Mouse (Mus musculus): ENCODE results near the gene Ruvbl1. TPM values are rescaled to one million over a fixed set of nuclear protein-coding genes. Genes with fewer than 3 reads are reported as not detected.

Ruvbl1 gene
- 10 to 100 TPM in 14 of 26 experiments, 1 to 10 TPM in 12; 1.4 to 16.2 (median 10.2) TPM for total RNA-seq (2018; cell fraction: chromatin; rRNA removed)
- total RNA-seq (2018; cell fraction: cytosol; rRNA removed): 10 to 100 TPM; 11.7 to 18.0 (median 15.3) TPM
- 10 to 100 TPM in 8 of 26 experiments, 1 to 10 TPM in 18; 2.5 to 20.5 (median 7.8) TPM for total RNA-seq (2018; cell fraction: nucleus; rRNA removed)
- 14.1 to 35.5 TPM (median 22.3 TPM) in 3 replicates for polyA plus RNA-seq (2018)

GRCm38 (mm10) chr6:88465181-88465920 lies at the start of gene Ruvbl1:
TSS of gene Ruvbl1 (plus strand) at chr6:88465409.
- peaks cover 16% of the 10 kb centered on the region; the same call in 1 of the 2 replicates for H3K79me2 ChIP-seq (ENCODE audit: inconsistent target)
- H3K27ac ChIP-seq: no peak within 1 kb of the TSS
- under 1% methylated on average over 24 of the region's 42 CpGs for WGBS (ENCODE audit: missing documents)
- H3K36me3 ChIP-seq (ENCODE audit: inconsistent target): peaks cover 7% of the 10 kb centered on the region; the same call in 1 of the 2 replicates
- peak within 1 kb of the TSS; percentile 68 for H3K4me3 ChIP-seq (ENCODE audit: inconsistent target)

GRCm38 (mm10) chr6:88416130-88416758 lies 49.0 kb upstream of the Ruvbl1 start:
- Histone ChIP-seq H3K4me3 (ENCODE audit: inconsistent target) (no peak overlapping the region), H3K79me2 (ENCODE audit: inconsistent target) (no peaks in the 10 kb centered on the region), H3K27ac (no peak overlapping the region), H3K36me3 (ENCODE audit: inconsistent target) (no peaks in the 10 kb centered on the region)
- 83% methylated on average over 7 of the region's 7 CpGs for WGBS (ENCODE audit: missing documents)

- 54% methylated on average over 4 of the region's 4 CpGs for WGBS (ENCODE audit: missing documents)
- Histone ChIP-seq H3K36me3 (ENCODE audit: inconsistent target) (no peaks in the 10 kb centered on the region), H3K79me2 (ENCODE audit: inconsistent target) (no peaks in the 10 kb centered on the region), H3K4me3 (ENCODE audit: inconsistent target) (no peak overlapping the region), H3K27ac (no peak overlapping the region)
Measured at GRCm38 (mm10) chr6:88431202-88431601, 34.0 kb upstream of the Ruvbl1 start.

- H3K27ac ChIP-seq: no peak overlapping the region
- H3K36me3 ChIP-seq (ENCODE audit: inconsistent target): no peaks in the 10 kb centered on the region
- H3K4me3 ChIP-seq (ENCODE audit: inconsistent target): no peak overlapping the region
- no peaks in the 10 kb centered on the region for H3K79me2 ChIP-seq (ENCODE audit: inconsistent target)
- WGBS (ENCODE audit: missing documents): 38% methylated on average over 7 of the region's 7 CpGs
Measured at GRCm38 (mm10) chr6:88435609-88436008, 29.6 kb upstream of the Ruvbl1 start.

- Histone ChIP-seq H3K79me2 (ENCODE audit: inconsistent target) (no peaks in the 10 kb centered on the region), H3K36me3 (ENCODE audit: inconsistent target) (no peaks in the 10 kb centered on the region), H3K4me3 (ENCODE audit: inconsistent target) (no peak overlapping the region), H3K27ac (no peak overlapping the region)
- 88% methylated on average over 4 of the region's 4 CpGs for WGBS (ENCODE audit: missing documents)
Measured at GRCm38 (mm10) chr6:88439056-88439455, 26.2 kb upstream of the Ruvbl1 start.

- no peak overlapping the region for H3K27ac ChIP-seq
- WGBS (ENCODE audit: missing documents): 94% methylated on average over 3 of the region's 3 CpGs
Measured at GRCm38 (mm10) chr6:88442551-88442950, 22.7 kb upstream of the Ruvbl1 start.

GRCm38 (mm10) chr6:88443446-88443845 lies 21.8 kb upstream of the Ruvbl1 start:
- no peaks in the 10 kb centered on the region for H3K36me3 ChIP-seq (ENCODE audit: inconsistent target)
- WGBS (ENCODE audit: missing documents): 97% methylated on average over 3 of the region's 3 CpGs
- H3K4me3 ChIP-seq (ENCODE audit: inconsistent target): no peak overlapping the region
- H3K27ac ChIP-seq: no peak overlapping the region
- H3K79me2 ChIP-seq (ENCODE audit: inconsistent target): no peaks in the 10 kb centered on the region

More at GRCm38 (mm10) chr6:88442551-88442950, 22.7 kb upstream of the Ruvbl1 start:
- no peaks in the 10 kb centered on the region for H3K79me2 ChIP-seq (ENCODE audit: inconsistent target)
- no peak overlapping the region for H3K4me3 ChIP-seq (ENCODE audit: inconsistent target)
- H3K36me3 ChIP-seq (ENCODE audit: inconsistent target): no peaks in the 10 kb centered on the region

GRCm38 (mm10) chr6:88444076-88444750 lies 21.0 kb upstream of the Ruvbl1 start:
- Histone ChIP-seq H3K4me3 (ENCODE audit: inconsistent target) (no peak overlapping the region), H3K27ac (no peak overlapping the region), H3K36me3 (ENCODE audit: inconsistent target) (no peaks in the 10 kb centered on the region), H3K79me2 (ENCODE audit: inconsistent target) (no peaks in the 10 kb centered on the region)
- WGBS (ENCODE audit: missing documents): 92% methylated on average over 7 of the region's 7 CpGs

GRCm38 (mm10) chr6:88445661-88446060 lies 19.5 kb upstream of the Ruvbl1 start:
- H3K79me2 ChIP-seq (ENCODE audit: inconsistent target): no peaks in the 10 kb centered on the region
- WGBS (ENCODE audit: missing documents): 10% methylated on average over 5 of the region's 5 CpGs

GRCm38 (mm10) chr6:88446063-88447002 lies 18.9 kb upstream of the Ruvbl1 start, which contains the start of gene Eefsec:
TSS of gene Eefsec (minus strand) at chr6:88446539.
- Histone ChIP-seq H3K36me3 (ENCODE audit: inconsistent target) (no peaks in the 10 kb centered on the region), H3K27ac (no peak within 1 kb of the TSS), H3K79me2 (ENCODE audit: inconsistent target) (no peaks in the 10 kb centered on the region), H3K4me3 (ENCODE audit: inconsistent target) (peak within 1 kb of the TSS; percentile 39)
- 3% methylated on average over 71 of the region's 72 CpGs for WGBS (ENCODE audit: missing documents)

More at GRCm38 (mm10) chr6:88445661-88446060, 19.5 kb upstream of the Ruvbl1 start:
- Histone ChIP-seq H3K27ac (no peak overlapping the region), H3K4me3 (ENCODE audit: inconsistent target) (peak overlapping the region; percentile 39), H3K36me3 (ENCODE audit: inconsistent target) (no peaks in the 10 kb centered on the region)

GRCm38 (mm10) chr6:88447454-88447853 lies 17.8 kb upstream of the Ruvbl1 start:
- Histone ChIP-seq H3K27ac (no peak overlapping the region), H3K36me3 (ENCODE audit: inconsistent target) (no peaks in the 10 kb centered on the region), H3K4me3 (ENCODE audit: inconsistent target) (no peak overlapping the region), H3K79me2 (ENCODE audit: inconsistent target) (no peaks in the 10 kb centered on the region)
- WGBS (ENCODE audit: missing documents): 87% methylated on average over 4 of the region's 4 CpGs

GRCm38 (mm10) chr6:88454545-88454944 lies 10.7 kb upstream of the Ruvbl1 start:
- H3K27ac ChIP-seq: no peak overlapping the region
- 86% methylated on average over 2 of the region's 2 CpGs for WGBS (ENCODE audit: missing documents)
- no peaks in the 10 kb centered on the region for H3K36me3 ChIP-seq (ENCODE audit: inconsistent target)
- H3K79me2 ChIP-seq (ENCODE audit: inconsistent target): no peaks in the 10 kb centered on the region
- no peak overlapping the region for H3K4me3 ChIP-seq (ENCODE audit: inconsistent target)

- Histone ChIP-seq H3K27ac (no peak overlapping the region), H3K36me3 (ENCODE audit: inconsistent target) (peaks cover 33% of the 10 kb centered on the region; the same call in 1 of the 2 replicates), H3K79me2 (ENCODE audit: inconsistent target) (peaks cover 16% of the 10 kb centered on the region; the same call in 1 of the 2 replicates), H3K4me3 (ENCODE audit: inconsistent target) (no peak overlapping the region)
- 80% methylated on average over 6 of the region's 6 CpGs for WGBS (ENCODE audit: missing documents)
Measured at GRCm38 (mm10) chr6:88469878-88470277, 4.7 kb downstream of the Ruvbl1 start.
